Mouse (Mus musculus): ENCODE results near the gene Hagh. TPM values are rescaled to one million over a fixed set of nuclear protein-coding genes. Genes with fewer than 3 reads are reported as not detected.

The Hagh gene
- polyA plus RNA-seq, 1 experiment from 2014 or later, result 39.9 TPM

DNA sequence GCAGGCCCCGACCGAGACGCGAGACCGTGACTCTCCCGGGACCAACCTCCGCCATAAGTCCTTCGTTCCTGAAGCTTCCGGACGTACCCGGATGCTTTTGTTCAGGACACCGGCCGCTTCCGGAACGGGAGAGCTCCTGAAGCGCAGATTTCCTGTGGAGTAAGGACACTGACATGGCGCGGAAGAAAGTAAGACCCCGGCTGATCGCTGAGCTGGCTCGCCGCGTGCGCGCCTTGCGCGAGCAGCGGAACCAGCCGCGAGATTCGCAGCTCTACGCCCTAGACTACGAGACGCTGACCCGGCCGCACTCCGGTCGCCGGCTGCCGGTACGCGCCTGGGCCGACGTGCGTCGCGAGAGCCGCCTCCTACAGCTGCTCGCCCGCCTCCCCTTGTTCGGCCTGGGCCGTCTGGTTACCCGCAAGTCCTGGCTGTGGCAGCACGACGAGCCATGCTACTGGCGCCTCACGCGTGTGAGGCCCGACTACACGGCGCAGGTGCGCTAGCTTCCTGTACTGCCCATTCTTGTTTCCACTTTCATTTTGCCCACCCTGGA lies 55.1 kb downstream of the Hagh start, which contains the start of the genes Eme2 and Mrps34:
Eme2 (minus strand) TSS at position 93 of the 553 bp plus-strand sequence.
Mrps34 (plus strand) TSS at position 122 of the 553 bp plus-strand sequence.
- H3K4me2 ChIP-seq, result peak within 1 kb of the TSS; percentile 96
- H3K27ac ChIP-seq (ENCODE audit: poor library complexity, severe bottlenecking), result peak within 1 kb of the TSS; percentile 84
- H3K27me3 ChIP-seq (replicated peaks), result no peaks in the 10 kb centered on the region
- H3K9me3 ChIP-seq (replicated peaks), result no peaks in the 10 kb centered on the region
- H3K9ac ChIP-seq, result peak within 1 kb of the TSS; percentile 94
- peak within 1 kb of the TSS; percentile 69 for H3K4me3 ChIP-seq
- peaks cover 71% of the 10 kb centered on the region for H3K36me3 ChIP-seq
- WGBS, result under 1% methylated on average over 62 of the region's 62 CpGs
- H3K4me1 ChIP-seq (replicated peaks), result peaks cover 48% of the 10 kb centered on the region
- ATAC-seq (ENCODE audit: insufficient number of reproducible peaks, low FRiP score), result peak; percentile 42

DNA sequence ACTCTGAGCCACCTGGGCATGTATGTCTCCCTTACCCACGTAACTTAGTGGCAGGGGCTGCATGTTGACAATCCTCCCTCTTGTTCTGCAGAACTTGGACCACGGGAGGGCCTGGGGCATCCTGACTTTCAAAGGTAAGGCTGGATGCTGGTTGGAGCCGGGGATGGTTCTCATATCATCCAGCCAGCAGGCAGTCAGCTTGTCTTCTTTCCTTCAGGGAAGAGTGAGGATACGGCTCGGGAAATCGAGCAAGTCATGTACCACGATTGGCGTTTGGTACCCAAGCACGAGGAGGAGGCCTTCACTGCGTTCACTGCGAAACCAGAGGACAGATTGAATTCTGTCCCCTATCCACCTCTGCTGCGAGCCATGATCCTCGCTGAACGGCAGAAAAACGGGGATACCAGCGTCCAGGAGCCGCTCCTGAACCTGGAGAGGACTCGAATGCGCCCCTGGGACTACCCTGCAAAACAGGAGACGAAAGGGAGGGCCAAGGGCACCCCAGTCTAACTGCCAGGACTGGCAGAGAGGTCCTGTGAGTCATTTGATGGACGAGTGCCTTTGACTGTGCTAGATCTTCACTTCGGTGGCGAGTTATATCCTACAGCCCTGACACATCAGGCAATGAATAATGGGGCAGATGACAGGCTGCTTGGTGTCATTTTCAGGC lies 55.8 kb downstream of the Hagh start:
- Histone ChIP-seq H3K4me3 (peak overlapping the region; percentile 69), H3K9ac (peak overlapping the region; percentile 94), H3K27ac (ENCODE audit: poor library complexity, severe bottlenecking) (peak overlapping the region; percentile 84), H3K27me3 (replicated peaks) (no peaks in the 10 kb centered on the region), H3K4me2 (peak overlapping the region; percentile 96), H3K9me3 (replicated peaks) (no peaks in the 10 kb centered on the region), H3K36me3 (peaks cover 71% of the 10 kb centered on the region), H3K4me1 (replicated peaks) (peaks cover 48% of the 10 kb centered on the region)
- 14% methylated on average over 23 of the region's 23 CpGs for WGBS
- ATAC-seq (ENCODE audit: insufficient number of reproducible peaks, low FRiP score), result no peak

DNA sequence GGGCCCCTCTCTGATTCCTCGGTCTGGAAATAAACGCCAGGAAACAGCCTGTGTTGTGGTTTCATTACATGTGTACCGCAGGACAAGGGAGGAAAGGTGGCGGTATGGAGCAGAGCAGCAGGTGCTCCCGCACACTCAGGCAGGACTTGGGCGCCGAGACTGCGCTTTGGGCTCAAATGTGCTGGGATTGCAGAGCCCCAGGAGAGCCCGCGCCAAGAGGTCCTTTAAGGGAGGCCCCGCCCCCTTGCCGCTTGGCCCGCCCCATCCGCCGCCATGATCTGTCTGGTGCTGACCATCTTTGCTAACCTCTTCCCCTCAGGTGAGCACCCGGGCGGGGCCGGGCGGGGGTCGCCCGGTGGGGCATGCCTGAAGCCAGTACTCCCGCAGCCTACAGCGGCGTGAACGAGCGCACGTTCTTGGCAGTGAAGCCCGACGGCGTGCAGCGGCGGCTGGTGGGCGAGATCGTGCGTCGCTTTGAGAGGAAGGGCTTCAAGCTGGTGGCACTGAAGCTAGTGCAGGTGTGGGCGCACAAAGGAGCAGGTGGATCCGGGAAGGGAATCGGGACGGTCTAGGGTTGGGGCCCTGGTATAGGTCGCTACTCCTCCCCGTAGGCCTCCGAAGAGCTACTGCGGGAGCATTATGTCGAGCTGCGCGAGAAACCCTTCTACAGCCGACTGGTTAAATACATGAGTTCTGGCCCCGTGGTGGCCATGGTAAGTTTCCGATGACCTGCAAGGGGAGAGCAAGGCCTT lies 56.5 kb downstream of the Hagh start, which contains the start of gene Nme3:
Nme3 (plus strand) TSS at position 260 of the 752 bp plus-strand sequence.
- 2% methylated on average over 50 of the region's 50 CpGs for WGBS

DNA sequence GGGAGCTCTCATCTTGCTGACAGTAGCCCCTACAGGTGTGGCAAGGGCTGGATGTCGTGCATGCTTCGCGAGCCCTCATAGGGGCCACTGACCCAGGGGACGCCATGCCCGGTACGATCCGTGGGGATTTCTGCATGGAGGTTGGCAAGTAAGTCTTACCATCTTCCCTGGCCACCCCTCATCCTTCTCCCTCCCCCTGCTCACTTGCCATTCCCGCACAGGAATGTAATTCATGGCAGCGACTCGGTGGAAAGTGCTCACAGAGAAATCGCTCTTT lies 57.0 kb downstream of the Hagh start:
- 43% methylated on average over 11 of the region's 11 CpGs for WGBS
- 0 out of 2 replicates have a peak overlapping the region, but pooled peaks have one; percentile 45 for H3K27ac ChIP-seq (ENCODE audit: poor library complexity, severe bottlenecking)
- H3K27me3 ChIP-seq (replicated peaks), result no peaks in the 10 kb centered on the region
- H3K4me3 ChIP-seq, result peak overlapping the region; percentile 69
- peak overlapping the region; percentile 94 for H3K9ac ChIP-seq
- no peak for ATAC-seq (ENCODE audit: insufficient number of reproducible peaks, low FRiP score)
- H3K4me1 ChIP-seq (replicated peaks), result peaks cover 48% of the 10 kb centered on the region
- peak overlapping the region; percentile 96 for H3K4me2 ChIP-seq
- no peaks in the 10 kb centered on the region for H3K9me3 ChIP-seq (replicated peaks)
- H3K36me3 ChIP-seq, result peaks cover 71% of the 10 kb centered on the region

More for the DNA sequence above, 56.5 kb downstream of the Hagh start, which contains the start of gene Nme3:
- peak; percentile 79 for ATAC-seq (ENCODE audit: insufficient number of reproducible peaks, low FRiP score)
- Histone ChIP-seq H3K4me3 (peak within 1 kb of the TSS; percentile 69), H3K27me3 (replicated peaks) (no peaks in the 10 kb centered on the region), H3K4me1 (replicated peaks) (peaks cover 48% of the 10 kb centered on the region), H3K9ac (peak within 1 kb of the TSS; percentile 94), H3K27ac (ENCODE audit: poor library complexity, severe bottlenecking) (peak within 1 kb of the TSS; percentile 84), H3K9me3 (replicated peaks) (no peaks in the 10 kb centered on the region), H3K4me2 (peak within 1 kb of the TSS; percentile 96), H3K36me3 (peaks cover 71% of the 10 kb centered on the region)

DNA sequence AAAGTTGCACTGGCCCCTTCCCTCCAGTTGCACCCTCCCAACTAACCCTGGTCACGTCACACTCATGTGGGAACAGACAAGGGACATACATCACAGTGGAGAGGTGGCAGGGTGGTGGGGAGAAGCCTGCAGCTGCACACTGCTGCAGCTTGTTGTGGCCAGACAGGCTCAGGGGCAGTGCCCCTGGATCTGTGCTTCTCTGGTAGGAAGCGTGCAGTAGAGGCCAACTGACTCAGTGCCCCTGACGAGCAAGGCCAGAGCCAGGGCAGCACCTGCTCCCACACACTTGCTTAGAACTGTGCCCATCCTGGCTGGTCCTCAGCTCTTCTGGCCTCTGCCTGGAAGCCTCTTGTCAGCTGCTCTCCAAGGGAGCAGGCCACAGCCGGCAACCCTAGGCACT lies 57.7 kb downstream of the Hagh start:
- no peak overlapping the region for H3K9ac ChIP-seq
- peaks cover 71% of the 10 kb centered on the region for H3K36me3 ChIP-seq
- H3K4me2 ChIP-seq, result peak overlapping the region; percentile 96; the same call in 1 of the 2 replicates

DNA sequence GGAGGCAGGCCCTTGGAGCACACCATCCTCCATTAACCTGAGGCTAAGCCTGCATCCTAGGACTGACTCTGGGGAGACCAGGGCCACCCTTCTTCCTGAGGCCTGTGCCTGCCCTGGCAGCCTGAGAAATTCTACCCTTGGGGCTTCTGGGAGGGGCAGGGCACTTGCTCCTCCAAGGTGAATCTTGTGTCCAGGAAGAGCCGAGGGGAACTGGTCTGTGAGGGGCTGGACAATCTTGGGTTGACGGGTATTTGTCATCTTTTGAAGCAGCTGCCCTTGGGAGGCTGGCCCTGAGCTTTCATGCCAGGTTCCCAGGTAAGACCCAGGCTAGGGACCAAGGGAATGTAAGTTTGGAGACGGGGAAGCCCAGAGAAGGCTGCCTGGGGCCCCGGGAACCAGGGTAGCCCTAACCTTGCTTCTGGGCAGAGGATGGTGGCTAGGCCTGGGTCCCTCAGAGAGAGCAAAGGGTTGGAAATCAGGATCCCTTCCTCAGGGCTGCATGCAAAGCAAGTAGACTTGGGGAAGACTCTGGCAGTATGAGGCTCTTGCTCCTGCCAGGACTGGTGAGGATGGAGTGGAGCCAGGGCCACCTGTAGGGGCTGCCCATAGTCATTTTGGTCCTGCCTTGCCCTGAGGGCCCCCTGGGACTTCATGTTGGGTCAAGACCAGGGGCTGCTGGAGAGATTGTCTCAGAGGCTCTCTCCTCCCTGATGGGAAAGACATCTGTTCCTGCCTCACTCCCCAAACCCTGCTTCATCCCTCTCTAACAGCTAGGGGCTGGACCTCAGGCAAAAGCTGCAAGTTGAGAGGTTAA lies 58.3 kb downstream of the Hagh start:
- Histone ChIP-seq H3K4me1 (replicated peaks) (peaks cover 47% of the 10 kb centered on the region), H3K9me3 (replicated peaks) (no peaks in the 10 kb centered on the region), H3K27ac (ENCODE audit: poor library complexity, severe bottlenecking) (0 out of 2 replicates have a peak overlapping the region, but pooled peaks have one; percentile 4), H3K4me3 (no peak overlapping the region), H3K9ac (no peak overlapping the region), H3K36me3 (peaks cover 71% of the 10 kb centered on the region), H3K4me2 (no peak overlapping the region), H3K27me3 (replicated peaks) (no peaks in the 10 kb centered on the region)
- ATAC-seq (ENCODE audit: insufficient number of reproducible peaks, low FRiP score), result no peak
- 80% methylated on average over 4 of the region's 4 CpGs for WGBS

More for the DNA sequence above, 57.7 kb downstream of the Hagh start:
- H3K9me3 ChIP-seq (replicated peaks), result no peaks in the 10 kb centered on the region
- H3K27ac ChIP-seq (ENCODE audit: poor library complexity, severe bottlenecking), result no peak overlapping the region
- H3K4me1 ChIP-seq (replicated peaks), result peaks cover 48% of the 10 kb centered on the region
- H3K27me3 ChIP-seq (replicated peaks), result no peaks in the 10 kb centered on the region
- no peak for ATAC-seq (ENCODE audit: insufficient number of reproducible peaks, low FRiP score)
- H3K4me3 ChIP-seq, result peak overlapping the region; percentile 69; the same call in 1 of the 2 replicates
- 85% methylated on average over 4 of the region's 4 CpGs for WGBS

GRCm38 (mm10) chr17:24899153-24899552 lies 59.2 kb downstream of the Hagh start:
- H3K4me2 ChIP-seq, result no peak overlapping the region
- no peak for ATAC-seq (ENCODE audit: insufficient number of reproducible peaks, low FRiP score)
- H3K27me3 ChIP-seq (replicated peaks), result no peaks in the 10 kb centered on the region
- H3K27ac ChIP-seq (ENCODE audit: poor library complexity, severe bottlenecking), result no peak overlapping the region
- 78% methylated on average over 5 of the region's 5 CpGs for WGBS
- no peaks in the 10 kb centered on the region for H3K9me3 ChIP-seq (replicated peaks)
- H3K4me3 ChIP-seq, result no peak overlapping the region
- no peak overlapping the region for H3K9ac ChIP-seq
- peaks cover 73% of the 10 kb centered on the region for H3K36me3 ChIP-seq
- peaks cover 38% of the 10 kb centered on the region for H3K4me1 ChIP-seq (replicated peaks)

DNA sequence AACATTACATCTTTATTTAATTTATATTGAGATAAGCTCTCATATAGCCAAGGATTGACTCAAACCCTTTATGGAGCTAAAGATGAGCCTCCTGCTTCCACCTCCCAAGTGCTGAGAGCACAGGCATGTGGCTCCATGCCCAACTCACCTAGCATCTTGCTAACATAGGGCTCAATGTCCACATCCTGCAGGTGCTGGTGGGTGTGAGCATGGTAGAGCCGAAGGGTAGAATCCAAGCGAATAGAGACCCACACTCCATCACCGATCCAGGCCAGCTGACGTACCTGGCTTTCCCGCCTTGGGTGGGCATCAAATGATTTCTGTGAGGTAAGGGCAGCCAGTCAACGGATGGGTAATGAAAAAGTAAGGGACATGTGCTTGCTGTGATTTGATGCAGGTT lies 60.1 kb downstream of the Hagh start:
- H3K9me3 ChIP-seq (replicated peaks), result no peaks in the 10 kb centered on the region
- no peak for ATAC-seq (ENCODE audit: insufficient number of reproducible peaks, low FRiP score)
- H3K4me3 ChIP-seq, result no peak overlapping the region
- peaks cover 82% of the 10 kb centered on the region for H3K36me3 ChIP-seq
- WGBS, result 94% methylated on average over 6 of the region's 6 CpGs
- H3K4me2 ChIP-seq, result no peak overlapping the region
- H3K27me3 ChIP-seq (replicated peaks), result no peaks in the 10 kb centered on the region
- H3K27ac ChIP-seq (ENCODE audit: poor library complexity, severe bottlenecking), result no peak overlapping the region
- no peak overlapping the region for H3K9ac ChIP-seq
- peaks cover 35% of the 10 kb centered on the region for H3K4me1 ChIP-seq (replicated peaks)

GRCm38 (mm10) chr17:24902124-24902523 lies 62.2 kb downstream of the Hagh start:
- ATAC-seq (ENCODE audit: insufficient number of reproducible peaks, low FRiP score), result no peak
- H3K4me3 ChIP-seq, result no peak overlapping the region
- no peak overlapping the region for H3K9ac ChIP-seq
- peaks cover 100% of the 10 kb centered on the region for H3K36me3 ChIP-seq
- H3K9me3 ChIP-seq (replicated peaks), result no peaks in the 10 kb centered on the region
- no peaks in the 10 kb centered on the region for H3K27me3 ChIP-seq (replicated peaks)
- H3K4me1 ChIP-seq (replicated peaks), result peaks cover 22% of the 10 kb centered on the region
- no peak overlapping the region for H3K27ac ChIP-seq (ENCODE audit: poor library complexity, severe bottlenecking)
- no peak overlapping the region for H3K4me2 ChIP-seq
- WGBS, result 90% methylated on average over 5 of the region's 5 CpGs

GRCm38 (mm10) chr17:24902671-24903474 lies 62.9 kb downstream of the Hagh start:
- Histone ChIP-seq H3K36me3 (peaks cover 100% of the 10 kb centered on the region), H3K27me3 (replicated peaks) (no peaks in the 10 kb centered on the region), H3K9me3 (replicated peaks) (no peaks in the 10 kb centered on the region), H3K4me3 (no peak overlapping the region), H3K4me2 (0 out of 2 replicates have a peak overlapping the region, but pooled peaks have one; percentile 12), H3K9ac (no peak overlapping the region), H3K27ac (ENCODE audit: poor library complexity, severe bottlenecking) (no peak overlapping the region), H3K4me1 (replicated peaks) (peaks cover 15% of the 10 kb centered on the region)
- peak; percentile 89 for ATAC-seq (ENCODE audit: insufficient number of reproducible peaks, low FRiP score)
- WGBS, result 68% methylated on average over 9 of the region's 9 CpGs
